Mouse (Mus musculus): ENCODE data around the gene Zfp423. TPM values are rescaled to one million over a fixed set of nuclear protein-coding genes. Genes with fewer than 3 reads are reported as not detected.

Zfp423 gene
- total RNA-seq, 2 experiments from 2014 or later = 15.0 to 19.1 TPM

DNA sequence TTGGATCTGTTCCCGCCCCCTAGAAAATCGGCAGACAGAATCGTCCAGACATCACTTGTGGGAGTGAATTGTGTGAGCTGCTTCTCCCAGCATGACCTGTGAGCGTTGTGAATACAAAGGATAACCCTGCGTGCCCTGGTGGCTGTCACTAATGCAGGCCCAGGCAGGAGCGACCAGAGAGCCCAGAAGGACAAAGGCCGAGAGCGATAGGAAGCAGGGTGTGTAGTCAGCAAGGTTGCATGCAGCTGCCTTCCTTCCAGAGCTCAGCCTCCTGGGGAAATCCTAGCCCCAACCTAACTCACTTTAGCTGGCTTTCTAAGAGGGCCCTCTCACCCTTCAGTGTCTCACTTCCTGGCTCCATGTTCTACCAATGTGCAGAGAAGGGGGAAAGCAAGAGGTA, 212.3 kb downstream of the Zfp423 start:
- no peak for DNase-seq (ENCODE audit: low spot score)

DNA sequence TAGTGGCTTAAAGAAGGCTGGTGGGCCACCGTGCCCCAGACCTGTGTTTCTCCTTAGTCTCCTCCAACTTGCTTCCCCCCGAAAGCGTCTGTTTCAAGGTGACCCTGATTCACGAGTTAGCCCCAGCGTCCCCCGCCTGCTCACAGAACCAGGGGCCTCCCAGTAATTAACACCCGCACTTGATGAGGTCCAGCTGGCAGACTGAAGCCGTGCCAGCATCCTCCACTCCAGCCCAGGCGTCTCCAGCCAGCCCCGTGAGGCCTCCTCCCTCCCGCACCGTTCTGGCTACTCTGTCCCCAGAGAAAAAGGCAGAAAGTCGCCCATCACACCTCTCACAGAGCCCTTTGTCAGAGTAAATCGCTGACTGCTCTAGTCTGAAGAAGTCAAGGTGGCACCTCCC, 213.3 kb downstream of the Zfp423 start:
- peak; percentile 24 for DNase-seq (ENCODE audit: low spot score)

DNA sequence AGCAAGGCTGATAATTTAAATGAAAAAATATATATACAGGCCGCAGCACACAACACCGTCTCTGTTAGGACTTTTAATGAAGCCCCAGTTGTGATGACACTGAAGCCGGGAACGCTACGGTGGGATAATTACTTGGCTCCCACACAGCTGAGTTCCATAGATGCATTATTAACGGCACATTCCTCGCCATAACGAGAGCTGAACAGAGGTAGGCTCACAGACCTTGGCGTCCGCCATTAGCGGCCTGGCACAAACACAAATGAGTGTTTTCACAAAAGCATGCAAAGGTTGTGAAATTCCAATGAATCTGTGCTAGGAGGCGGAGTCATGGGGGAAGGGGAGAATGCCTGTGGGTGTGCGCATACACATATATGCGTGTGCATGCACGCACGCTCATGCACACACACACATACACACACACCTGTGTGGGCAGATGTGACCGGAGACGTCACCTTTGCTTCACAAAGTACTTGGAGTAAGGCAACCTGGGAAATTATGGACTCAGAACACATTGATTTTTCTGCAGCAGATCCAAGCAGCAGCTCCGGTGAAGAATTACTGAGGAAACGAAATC, 214.2 kb downstream of the Zfp423 start:
- DNase-seq (ENCODE audit: low spot score) = no peak

DNA sequence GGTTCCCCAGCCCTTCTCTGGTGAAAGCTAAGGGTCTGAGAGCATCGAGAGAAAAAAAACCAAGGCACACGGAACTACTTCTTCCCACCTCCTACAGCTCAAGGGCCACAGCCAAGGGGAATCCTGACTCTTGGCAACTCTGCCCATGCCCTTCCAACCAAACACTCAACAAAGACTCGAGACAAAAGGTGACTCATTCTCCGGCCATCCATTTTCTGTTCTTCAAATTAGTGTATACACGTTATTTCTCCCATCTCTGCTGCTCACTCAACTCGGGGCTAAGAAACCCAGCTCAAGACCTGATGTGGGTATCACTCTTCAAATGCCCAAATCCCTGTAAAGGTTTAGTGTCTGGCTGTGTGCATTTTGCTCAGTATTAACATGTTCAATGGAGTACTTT, 214.8 kb downstream of the Zfp423 start:
- no peak for DNase-seq (ENCODE audit: low spot score)

DNA sequence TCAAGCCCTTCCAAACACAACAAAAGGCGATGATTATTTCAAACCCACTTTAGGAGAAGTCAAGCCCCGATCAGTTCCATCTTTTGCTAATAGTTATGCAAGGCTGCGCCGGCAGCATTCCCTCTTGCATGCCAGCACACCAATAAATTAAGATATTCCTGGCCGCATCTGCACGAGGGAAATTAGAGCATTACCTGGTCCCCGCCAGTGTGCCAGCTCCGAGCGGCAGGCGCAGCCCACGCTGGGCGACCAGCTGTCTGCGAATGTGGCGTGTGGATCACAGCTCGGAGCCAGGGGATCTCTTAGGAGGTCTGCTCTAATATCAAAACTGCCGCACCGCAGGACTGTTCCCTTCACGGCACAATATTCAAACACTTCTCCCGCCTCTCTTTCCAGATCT, 217.4 kb downstream of the Zfp423 start:
- no peak for DNase-seq (ENCODE audit: low spot score)

DNA sequence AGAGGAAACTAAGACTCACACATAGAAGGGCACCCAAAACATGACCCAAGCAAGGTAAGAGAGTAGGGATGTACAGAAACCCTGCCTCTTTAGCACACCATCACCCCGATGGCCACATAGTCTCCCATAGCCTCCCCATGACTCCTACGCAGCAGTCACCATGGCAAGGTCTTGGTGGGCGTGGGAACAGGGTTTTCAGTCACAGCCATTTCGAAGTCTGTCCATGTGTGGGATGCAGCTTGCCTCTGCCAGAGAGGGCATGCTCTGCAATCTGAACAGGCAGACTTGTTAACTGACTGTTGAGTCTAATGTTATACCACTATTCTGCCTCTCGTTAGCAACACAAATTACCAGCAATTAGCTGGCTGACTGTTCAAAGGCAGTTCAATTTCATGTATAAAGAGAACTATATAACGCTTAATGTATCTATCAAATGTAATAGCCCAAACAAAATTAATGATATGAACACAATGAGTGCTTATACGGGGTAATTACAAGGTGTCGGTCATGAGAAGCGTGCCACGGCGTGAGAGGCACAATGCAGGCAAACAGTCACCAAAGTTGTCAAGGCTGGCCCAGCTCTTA, 218.4 kb downstream of the Zfp423 start:
- DNase-seq (ENCODE audit: low spot score) = no peak

DNA sequence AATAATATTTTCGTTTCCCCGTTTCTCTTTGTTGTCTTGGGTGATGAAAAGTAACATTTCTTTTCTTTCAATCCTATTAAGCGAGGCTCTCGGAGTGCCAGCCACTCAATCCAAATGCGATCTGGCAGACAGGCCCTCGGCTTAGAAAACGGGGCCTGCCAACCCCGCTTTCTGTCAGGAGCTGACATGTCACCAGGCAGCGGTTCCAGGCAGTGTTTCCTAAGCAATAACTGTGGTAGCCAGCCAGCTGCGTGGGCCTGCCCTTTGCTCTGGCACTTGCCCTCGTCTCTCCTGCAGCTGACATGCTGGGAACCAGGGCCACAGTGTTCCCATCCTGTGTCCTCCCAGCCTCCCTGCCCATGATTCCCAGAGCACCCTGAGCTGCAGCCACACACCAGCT, 221.5 kb downstream of the Zfp423 start:
- peak; percentile 58 for DNase-seq (ENCODE audit: low spot score)

DNA sequence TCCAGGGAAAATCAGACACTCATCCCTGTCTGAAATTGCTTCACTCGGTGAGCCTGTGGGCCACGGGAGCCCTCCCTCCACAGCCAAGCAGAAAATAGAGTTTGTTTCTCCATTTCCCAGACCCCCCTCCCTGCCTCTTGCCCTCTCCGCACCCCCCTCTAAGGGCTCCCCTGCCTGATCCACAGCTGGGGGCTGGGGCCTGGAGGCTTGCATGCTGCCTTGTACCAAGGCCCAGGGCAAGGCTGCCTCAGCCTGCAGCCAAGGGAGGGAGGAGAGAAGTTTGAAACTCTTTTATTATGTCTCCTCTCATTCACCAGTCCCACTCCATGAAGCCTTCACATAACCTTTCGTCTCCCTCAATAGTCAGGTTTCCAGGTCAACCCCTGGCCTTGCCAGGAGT, 224.5 kb downstream of the Zfp423 start:
- DNase-seq (ENCODE audit: low spot score) = no peak

DNA sequence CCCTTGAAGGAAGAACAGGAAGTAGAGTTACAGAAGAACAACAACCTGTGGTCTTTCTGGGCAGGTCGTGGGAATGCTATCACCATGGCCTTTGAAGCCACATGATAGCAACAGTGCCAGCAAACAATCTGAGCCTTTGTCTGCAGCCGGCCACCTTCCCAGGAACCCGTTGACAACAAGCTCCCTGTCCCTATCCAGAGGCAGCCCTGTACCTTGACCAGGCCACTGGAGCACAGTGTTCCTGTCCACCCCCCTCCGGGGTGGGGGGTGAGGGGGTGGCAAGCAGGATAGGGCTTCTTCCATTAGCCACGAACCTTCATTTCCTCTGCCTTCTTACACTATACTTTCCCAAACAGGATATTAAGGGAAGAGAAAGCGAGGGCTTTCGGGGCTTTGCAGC, 224.9 kb downstream of the Zfp423 start:
- no peak for DNase-seq (ENCODE audit: low spot score)

DNA sequence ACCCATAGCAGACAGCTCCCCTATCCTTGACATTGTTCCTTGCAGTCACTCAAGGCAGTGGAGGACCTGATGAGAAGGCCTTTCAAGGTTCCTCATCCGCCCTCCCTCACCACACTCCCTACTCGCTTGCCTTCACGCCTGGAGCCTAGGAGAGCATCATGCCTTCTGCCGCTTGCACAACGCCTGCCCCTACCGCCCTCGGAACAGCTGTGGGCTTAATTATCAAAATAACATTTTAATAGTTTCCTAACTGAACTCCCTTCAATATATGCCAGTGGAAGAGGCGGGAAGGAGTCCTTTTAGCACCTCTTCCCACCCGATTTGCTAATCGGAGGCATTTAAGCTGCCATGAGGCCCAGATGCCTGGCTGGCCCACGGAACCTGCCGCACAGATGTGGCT, 228.3 kb downstream of the Zfp423 start:
- DNase-seq (ENCODE audit: low spot score) = no peak

DNA sequence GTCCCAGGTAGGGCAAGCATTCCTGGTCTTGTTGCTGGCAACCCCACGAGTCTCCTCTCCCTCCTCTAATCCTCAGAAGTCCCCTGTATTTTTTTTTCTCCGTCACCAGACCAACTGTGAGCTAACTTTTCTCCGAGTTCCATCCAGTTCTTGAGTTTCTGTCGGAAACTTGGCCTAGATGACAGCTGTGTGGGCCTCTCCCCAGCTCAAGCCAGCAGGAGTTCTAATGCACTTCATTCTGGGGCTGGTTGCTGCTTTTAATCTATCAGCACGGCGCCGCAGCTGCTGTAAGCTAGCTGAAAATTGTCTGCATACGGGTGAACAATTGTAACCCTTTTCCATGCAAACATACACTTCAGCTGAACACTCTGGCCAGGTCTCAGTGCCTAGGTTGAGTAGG, 236.4 kb downstream of the Zfp423 start:
- DNase-seq (ENCODE audit: low spot score) = no peak

DNA sequence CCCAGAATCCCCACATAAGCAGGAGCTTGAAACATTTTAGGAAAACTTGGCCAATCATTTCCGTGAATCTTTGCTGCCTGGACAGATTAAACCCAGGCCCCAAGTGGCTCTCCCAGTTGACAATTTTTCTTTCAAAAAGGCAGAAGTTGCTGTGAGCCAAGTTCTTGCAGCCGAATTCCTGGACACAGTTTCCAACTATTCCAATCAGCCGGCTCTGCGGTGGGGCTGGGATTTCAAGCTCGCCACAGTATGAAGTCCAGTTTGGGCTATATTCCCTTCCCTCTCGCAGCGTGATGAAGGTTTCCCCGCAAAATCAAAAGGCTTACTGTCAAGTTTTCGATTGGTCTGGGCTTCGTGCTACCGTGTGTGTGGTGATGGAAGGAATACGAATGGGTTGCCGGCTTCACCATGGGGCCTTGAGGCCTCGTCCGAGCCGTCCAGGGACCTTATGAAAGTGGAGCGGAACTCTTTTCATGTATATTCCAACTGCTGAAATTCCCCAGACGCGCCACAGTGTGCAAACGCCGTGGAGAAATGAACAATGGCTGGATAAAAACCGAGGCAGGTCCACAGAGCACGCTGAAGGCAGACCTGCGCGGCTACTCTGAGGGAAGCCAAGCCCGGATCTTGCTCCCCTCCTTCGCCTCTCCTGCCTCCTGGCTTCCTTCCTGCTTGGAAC, 240.1 kb downstream of the Zfp423 start:
- no peak for DNase-seq (ENCODE audit: low spot score)

DNA sequence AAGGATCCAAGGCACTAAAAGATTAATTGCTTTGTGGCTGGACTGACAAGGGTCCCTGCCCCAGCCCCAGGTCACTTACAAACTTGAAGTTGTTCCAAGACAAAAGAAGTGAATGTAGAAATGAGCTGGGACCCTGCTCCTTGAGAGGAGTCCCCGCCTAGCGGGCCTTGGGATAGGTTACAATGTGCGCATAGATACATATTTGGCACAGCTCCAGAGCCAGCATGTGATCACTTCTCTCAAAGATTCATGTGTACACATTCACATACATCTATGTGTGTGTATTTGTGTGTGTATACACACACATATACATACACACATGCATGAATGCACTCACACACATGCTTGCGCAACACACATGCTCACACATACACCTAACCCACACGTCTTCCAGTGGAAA, 241.9 kb downstream of the Zfp423 start:
- no peak for DNase-seq (ENCODE audit: low spot score)

DNA sequence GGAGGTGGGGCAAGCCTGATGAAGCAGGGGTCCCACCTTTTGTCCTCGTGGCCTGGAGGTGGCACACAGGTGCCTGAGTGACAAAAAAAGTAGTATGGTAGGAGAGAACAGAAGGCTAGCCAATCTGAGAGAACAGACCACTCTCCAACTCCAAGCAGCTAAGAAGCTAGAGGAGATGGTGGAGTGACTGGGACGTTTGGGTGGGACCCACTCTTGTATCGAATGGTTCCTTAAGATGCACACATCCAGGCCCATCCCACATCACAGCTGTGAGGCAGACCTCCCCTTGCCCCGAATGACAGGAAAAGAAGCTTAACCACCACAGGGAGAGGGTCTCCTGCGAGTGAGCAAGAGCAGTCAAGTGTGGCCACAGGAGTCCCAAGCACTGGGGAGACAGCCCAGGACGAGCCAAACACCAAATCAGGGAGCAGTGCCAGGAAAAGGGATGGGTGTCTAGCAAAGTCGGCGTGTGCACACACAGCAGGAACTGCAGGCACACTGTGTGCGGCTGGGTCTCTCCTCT, 242.6 kb downstream of the Zfp423 start:
- no peak for DNase-seq (ENCODE audit: low spot score)

DNA sequence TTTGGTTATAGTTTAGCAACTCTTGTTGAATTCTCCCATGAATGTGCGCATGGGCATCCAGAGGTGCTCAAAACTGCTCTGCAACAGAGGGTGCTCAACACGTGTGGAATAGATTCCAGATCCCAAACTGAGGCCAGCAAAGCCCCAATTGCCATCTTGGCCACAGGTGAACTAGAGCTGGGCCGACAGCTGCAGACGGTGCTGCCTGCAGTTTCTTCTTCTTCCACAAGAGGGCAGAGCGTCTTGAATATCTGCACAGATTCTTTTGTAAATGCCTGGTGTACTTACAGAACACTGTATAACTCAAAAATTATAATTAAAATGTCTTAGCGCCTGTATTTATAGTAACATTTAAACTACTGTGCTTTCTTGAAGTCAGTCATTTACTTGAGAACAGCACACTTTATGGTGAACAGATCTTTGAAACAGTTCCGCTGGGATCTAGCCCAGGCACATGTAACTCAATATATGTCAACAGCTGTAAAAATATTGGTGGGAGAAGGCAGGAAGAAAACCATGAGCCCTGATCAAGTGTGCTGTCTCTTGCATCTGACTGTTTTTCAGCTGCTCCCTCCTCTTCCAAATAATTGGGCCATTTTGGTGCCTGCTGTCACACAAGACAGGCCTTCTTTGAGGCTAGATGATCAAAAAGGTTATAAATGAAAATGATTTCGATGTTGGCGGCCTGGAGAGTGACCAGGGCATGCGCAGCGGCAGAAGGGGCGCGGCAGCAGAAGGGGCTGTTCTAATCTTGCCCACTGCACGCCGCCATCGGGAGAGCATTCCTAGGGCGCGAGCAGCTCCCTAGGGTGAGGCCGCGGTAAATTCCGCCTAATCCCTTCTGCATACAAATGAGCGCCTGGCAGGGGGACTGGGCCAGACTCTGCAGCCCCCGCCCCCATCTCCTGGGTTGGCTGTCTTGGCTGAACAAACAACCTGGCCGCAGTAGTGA, 243.4 kb downstream of the Zfp423 start:
- peak; percentile 81 for DNase-seq (ENCODE audit: low spot score)

DNA sequence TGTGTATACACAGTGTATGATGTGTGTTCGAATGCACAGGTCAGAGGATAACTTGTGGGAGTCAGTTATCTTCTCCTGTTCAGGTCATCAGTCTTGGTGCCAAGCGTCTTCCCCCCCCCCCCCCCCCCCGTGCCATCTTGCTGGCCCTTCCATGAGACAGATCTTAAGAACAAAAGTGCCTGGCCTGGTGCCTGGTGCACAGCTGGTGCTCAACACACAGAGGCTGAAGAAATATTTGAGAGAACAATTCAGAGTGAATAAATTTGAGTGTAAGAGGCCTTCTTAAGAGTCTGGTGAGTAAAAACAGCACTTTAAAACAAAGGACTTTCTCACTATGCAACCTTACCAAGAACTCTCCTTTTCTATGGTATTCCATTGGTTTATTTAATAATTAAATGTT, 245.4 kb downstream of the Zfp423 start:
- DNase-seq (ENCODE audit: low spot score) = no peak

DNA sequence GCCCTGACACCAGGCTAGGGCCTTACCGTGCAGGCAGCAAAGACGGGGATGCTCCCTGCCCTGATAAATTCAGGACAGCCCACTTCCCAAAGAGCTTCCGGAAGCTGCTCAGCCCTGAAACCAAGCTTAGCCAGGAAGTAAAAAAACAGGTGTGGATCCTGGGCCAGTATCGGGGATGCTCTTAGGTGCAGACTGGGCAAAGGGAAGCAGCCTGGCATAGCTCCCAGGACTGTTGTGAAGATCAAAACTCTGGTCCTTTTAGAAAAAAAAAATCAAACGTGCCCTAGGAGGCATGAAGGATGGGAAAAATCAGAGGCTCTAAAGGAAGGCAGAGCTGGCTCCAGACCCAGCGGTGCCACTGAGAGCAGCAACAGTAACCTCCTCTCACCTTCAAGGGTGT, 247.4 kb downstream of the Zfp423 start:
- DNase-seq (ENCODE audit: low spot score) = no peak

DNA sequence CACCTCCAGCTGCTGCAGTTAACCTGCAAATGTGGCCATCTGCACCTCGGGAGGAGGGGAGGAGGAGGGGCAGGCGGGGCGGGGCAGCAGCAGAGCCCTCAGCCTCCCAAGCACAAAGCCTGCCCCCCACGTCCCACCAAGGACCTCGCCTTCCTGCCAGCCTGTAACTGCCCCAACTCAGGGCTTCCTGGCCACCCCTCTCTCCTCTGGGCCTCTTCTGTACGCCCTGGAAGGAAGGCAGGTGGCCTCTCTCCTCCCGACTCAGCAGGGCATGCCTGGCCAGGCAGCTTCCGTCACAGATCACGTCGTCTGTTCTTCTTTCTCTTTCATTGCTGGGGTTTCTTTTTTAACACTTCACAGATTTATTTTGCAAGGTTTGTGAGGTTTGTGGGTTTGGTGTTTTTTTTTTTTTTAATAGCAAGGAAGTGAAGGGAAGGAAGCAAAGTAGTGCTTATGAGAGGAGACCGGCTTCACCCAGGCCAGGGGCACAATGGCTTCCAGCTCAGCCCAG, 251.2 kb downstream of the Zfp423 start:
- DNase-seq (ENCODE audit: low spot score) = no peak

DNA sequence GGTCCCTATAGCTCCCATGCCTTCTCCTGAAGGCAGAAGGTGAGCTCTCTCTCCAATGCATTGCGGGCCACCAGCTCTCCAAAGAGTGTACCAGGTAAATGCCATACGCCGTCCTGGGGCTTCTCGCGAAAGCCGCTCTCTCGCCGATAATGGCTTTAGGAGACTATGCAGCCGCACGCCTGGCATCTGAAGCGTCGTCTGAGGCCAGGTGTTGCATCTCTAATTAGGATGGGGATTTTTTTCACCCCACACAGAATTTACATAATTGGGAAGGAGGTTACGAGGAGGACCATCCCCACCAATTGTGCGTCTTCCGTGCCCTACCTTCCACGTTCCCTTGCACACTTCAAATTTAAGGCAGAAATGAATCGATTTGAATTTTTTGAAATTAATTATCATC, 252.2 kb downstream of the Zfp423 start:
- DNase-seq (ENCODE audit: low spot score) = no peak

DNA sequence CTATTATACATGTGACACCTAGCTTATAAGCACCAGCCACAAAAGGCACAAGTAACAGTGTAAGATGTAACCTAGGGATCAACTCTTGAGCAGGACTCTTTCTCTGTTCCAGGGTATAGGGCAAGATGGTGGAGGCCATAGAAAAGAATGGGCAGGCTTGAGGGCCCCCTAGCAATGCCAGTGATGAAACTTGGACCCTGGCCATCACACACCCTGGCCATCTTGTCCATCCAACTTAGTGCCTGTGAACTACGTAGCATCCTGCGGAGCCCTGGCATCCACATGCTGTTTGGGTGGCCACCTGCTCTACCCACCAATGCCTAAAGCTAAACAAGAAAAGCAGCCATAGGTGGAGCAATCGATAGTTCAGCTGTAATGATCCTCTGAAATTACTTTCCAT, 254.6 kb downstream of the Zfp423 start:
- no peak for DNase-seq (ENCODE audit: low spot score)

DNA sequence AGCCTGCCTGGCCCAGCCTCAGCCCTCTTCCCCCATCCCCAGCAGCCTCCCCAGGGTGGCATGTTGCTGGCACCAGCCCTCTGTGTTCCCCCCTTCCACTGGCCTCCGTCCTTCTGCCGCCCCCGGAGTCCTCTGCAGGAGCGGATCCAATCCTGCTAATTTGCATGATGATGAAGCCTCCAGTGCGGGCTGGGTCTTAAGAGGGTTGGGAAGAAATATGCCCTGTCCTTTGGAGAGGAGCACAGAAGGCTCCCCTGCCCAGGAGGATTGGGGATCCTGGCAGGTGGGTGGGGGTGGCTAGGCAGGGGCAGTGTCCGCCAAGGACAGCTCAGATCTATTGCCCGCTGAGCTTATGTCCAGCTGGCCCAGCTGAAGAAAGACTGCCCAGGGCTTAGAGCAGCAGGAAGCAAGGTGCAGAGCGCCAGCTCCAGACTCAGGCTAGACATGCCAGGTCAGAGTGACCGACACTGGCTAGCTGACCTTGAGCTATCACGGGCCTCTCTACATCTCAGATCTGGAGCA, 256.5 kb downstream of the Zfp423 start:
- DNase-seq (ENCODE audit: low spot score) = peak; percentile 52
